Mouse (Mus musculus) kidney, embryonic 14.5 days (tissue): ENCODE results near the gene Rhoh. TPM values are rescaled to one million over a fixed set of nuclear protein-coding genes. Genes with fewer than 3 reads are reported as not detected.

ENCODE experiments used
- ATAC-seq: fragments of 200-750 bp; cut with Nextera tagmentation; 2 replicates; pipeline ENCODE4 v1.8.0; 2017; ENCODE audit warnings: moderate number of reproducible peaks, mild to moderate bottlenecking, moderate TSS enrichment, moderate library complexity; ENCODE audit not compliant: low FRiP score, low TSS enrichment
- H3K27ac ChIP-seq: fragments of 300-500 bp; sonication (generic); 2 replicates; pipeline ENCODE4 v1.5.1; 2014; ENCODE audit warnings: low read depth, mild to moderate bottlenecking, low read length, moderate library complexity, mixed read lengths
- H3K27me3 ChIP-seq: fragments of 300-500 bp; sonication (generic); 2 replicates; pipeline ENCODE4 v1.6.1; 2014; ENCODE audit warnings: mild to moderate bottlenecking, low read length; ENCODE audit not compliant: control insufficient read depth, insufficient read depth
- H3K36me3 ChIP-seq: fragments of 300-500 bp; sonication (generic); 2 replicates; pipeline ENCODE4 v1.6.1; 2014; ENCODE audit warnings: low read length, mixed read lengths; ENCODE audit not compliant: control insufficient read depth, insufficient read depth
- H3K4me1 ChIP-seq: fragments of 300-500 bp; sonication (generic); 2 replicates; pipeline ENCODE4 v1.6.1; 2014; ENCODE audit warnings: low read length, mixed read lengths; ENCODE audit not compliant: control insufficient read depth, insufficient read depth
- H3K4me2 ChIP-seq: fragments of 300-500 bp; sonication (generic); replicated peaks from 2 replicates; pipeline ENCODE4 v1.6.1; 2014; ENCODE audit warnings: low read depth, mild to moderate bottlenecking, low read length
- H3K4me3 ChIP-seq: fragments of 300-500 bp; sonication (generic); 2 replicates; pipeline ENCODE4 v1.5.1; 2014; ENCODE audit warnings: mild to moderate bottlenecking, low read length
- H3K9ac ChIP-seq: fragments of 300-500 bp; sonication (generic); 2 replicates; pipeline ENCODE4 v1.6.1; 2014; ENCODE audit warnings: low read depth, mild to moderate bottlenecking, low read length, moderate library complexity
- H3K9me3 ChIP-seq: fragments of 300-500 bp; sonication (generic); 2 replicates; pipeline ENCODE4 v1.6.1; 2016; ENCODE audit warnings: low read length; ENCODE audit not compliant: control insufficient read depth
- WGBS: fragments of 180-500 bp; shearing (Covaris S2); extraction: QIAGEN DNeasy Blood & Tissue Kit; methylation state at CpG from one replicate; pipeline ENCODE4 v1.1.7; 2014; 5-methylcytosine and 5-hydroxymethylcytosine counted together
- polyA plus RNA-seq: library from polyadenylated mRNA; unstranded; fragments of >200 nt; fragmentation: Nextera tagmentation; extraction: Ambion mirVana; gene quantifications from 2 replicates; pipeline ENCODE4 v1.2.1, GENCODE M21; 2014

Rhoh gene
- polyA plus RNA-seq, 1 experiment from 2014 or later: 0.57 TPM

GRCm38 (mm10) chr5:65908751-65909150 lies 47.7 kb downstream of the Rhoh start:
- 74% methylated on average over 2 of the region's 2 CpGs for WGBS
- Histone ChIP-seq H3K4me2 (no peak overlapping the region), H3K27me3 (no peaks in the 10 kb centered on the region), H3K4me3 (no peak overlapping the region), H3K9ac (no peak overlapping the region), H3K36me3 (no peaks in the 10 kb centered on the region), H3K9me3 (peaks cover 18% of the 10 kb centered on the region), H3K27ac (no peak overlapping the region), H3K4me1 (no peaks in the 10 kb centered on the region)
- no peak for ATAC-seq

GRCm38 (mm10) chr5:65909321-65909720 lies 48.3 kb downstream of the Rhoh start:
- WGBS: 87% methylated on average over 4 of the region's 4 CpGs
- no peak overlapping the region for H3K27ac ChIP-seq
- no peaks in the 10 kb centered on the region for H3K36me3 ChIP-seq
- no peaks in the 10 kb centered on the region for H3K27me3 ChIP-seq
- no peak overlapping the region for H3K4me3 ChIP-seq
- no peak for ATAC-seq
- H3K9me3 ChIP-seq: peaks cover 12% of the 10 kb centered on the region
- no peak overlapping the region for H3K4me2 ChIP-seq
- no peak overlapping the region for H3K9ac ChIP-seq
- H3K4me1 ChIP-seq: no peaks in the 10 kb centered on the region

GRCm38 (mm10) chr5:65910398-65910797 lies 49.4 kb downstream of the Rhoh start:
- H3K4me3 ChIP-seq: no peak overlapping the region
- no peak overlapping the region for H3K4me2 ChIP-seq
- no peaks in the 10 kb centered on the region for H3K27me3 ChIP-seq
- H3K36me3 ChIP-seq: no peaks in the 10 kb centered on the region
- no peak overlapping the region for H3K9ac ChIP-seq
- 75% methylated on average over 4 of the region's 4 CpGs for WGBS
- H3K9me3 ChIP-seq: peaks cover 4% of the 10 kb centered on the region; the same call in 1 of the 2 replicates
- no peak overlapping the region for H3K27ac ChIP-seq
- no peaks in the 10 kb centered on the region for H3K4me1 ChIP-seq
- no peak for ATAC-seq

GRCm38 (mm10) chr5:65911676-65912075 lies 50.7 kb downstream of the Rhoh start:
- H3K4me1 ChIP-seq: no peaks in the 10 kb centered on the region
- H3K36me3 ChIP-seq: no peaks in the 10 kb centered on the region
- ATAC-seq: no peak
- no peak overlapping the region for H3K4me3 ChIP-seq
- 76% methylated on average over 7 of the region's 7 CpGs for WGBS
- H3K27me3 ChIP-seq: no peaks in the 10 kb centered on the region
- no peak overlapping the region for H3K27ac ChIP-seq
- H3K9me3 ChIP-seq: peaks cover 1% of the 10 kb centered on the region; the same call in 1 of the 2 replicates
- H3K9ac ChIP-seq: no peak overlapping the region
- H3K4me2 ChIP-seq: no peak overlapping the region

- no peak overlapping the region for H3K4me2 ChIP-seq
These were observed 51.2 kb downstream of the Rhoh start for GRCm38 (mm10) chr5:65912201-65912600.

GRCm38 (mm10) chr5:65913126-65913525 lies 52.1 kb downstream of the Rhoh start:
- no peak overlapping the region for H3K4me2 ChIP-seq
- WGBS: 93% methylated on average over 9 of the region's 9 CpGs
- H3K4me1 ChIP-seq: no peaks in the 10 kb centered on the region
- H3K4me3 ChIP-seq: no peak overlapping the region
- H3K9me3 ChIP-seq: no peaks in the 10 kb centered on the region
- no peak for ATAC-seq
- no peaks in the 10 kb centered on the region for H3K36me3 ChIP-seq
- H3K27me3 ChIP-seq: no peaks in the 10 kb centered on the region
- no peak overlapping the region for H3K27ac ChIP-seq
- H3K9ac ChIP-seq: no peak overlapping the region

More at GRCm38 (mm10) chr5:65912201-65912600, 51.2 kb downstream of the Rhoh start:
- WGBS: 87% methylated on average over 5 of the region's 5 CpGs
- no peak for ATAC-seq
- H3K27me3 ChIP-seq: no peaks in the 10 kb centered on the region
- H3K27ac ChIP-seq: no peak overlapping the region
- H3K9ac ChIP-seq: no peak overlapping the region
- H3K4me1 ChIP-seq: no peaks in the 10 kb centered on the region
- H3K4me3 ChIP-seq: no peak overlapping the region
- H3K36me3 ChIP-seq: no peaks in the 10 kb centered on the region
- H3K9me3 ChIP-seq: no peaks in the 10 kb centered on the region

GRCm38 (mm10) chr5:65914342-65914741 lies 53.3 kb downstream of the Rhoh start:
- WGBS: 91% methylated on average over 7 of the region's 7 CpGs
- H3K4me2 ChIP-seq: no peak overlapping the region
- no peak overlapping the region for H3K9ac ChIP-seq
- no peaks in the 10 kb centered on the region for H3K36me3 ChIP-seq
- H3K27me3 ChIP-seq: no peaks in the 10 kb centered on the region
- H3K4me1 ChIP-seq: no peaks in the 10 kb centered on the region
- H3K9me3 ChIP-seq: no peaks in the 10 kb centered on the region
- no peak for ATAC-seq
- no peak overlapping the region for H3K4me3 ChIP-seq
- H3K27ac ChIP-seq: no peak overlapping the region

GRCm38 (mm10) chr5:65916930-65917329 lies 55.9 kb downstream of the Rhoh start:
- Histone ChIP-seq H3K4me2 (no peak overlapping the region), H3K9me3 (no peaks in the 10 kb centered on the region), H3K27me3 (no peaks in the 10 kb centered on the region), H3K9ac (no peak overlapping the region), H3K4me3 (no peak overlapping the region), H3K27ac (no peak overlapping the region), H3K4me1 (no peaks in the 10 kb centered on the region), H3K36me3 (no peaks in the 10 kb centered on the region)
- 82% methylated on average over 5 of the region's 5 CpGs for WGBS
- no peak for ATAC-seq

GRCm38 (mm10) chr5:65918601-65919000 lies 57.6 kb downstream of the Rhoh start:
- WGBS: 86% methylated on average over 3 of the region's 3 CpGs

More at GRCm38 (mm10) chr5:65918601-65919000, 57.6 kb downstream of the Rhoh start:
- no peak for ATAC-seq
- H3K4me1 ChIP-seq: no peaks in the 10 kb centered on the region
- H3K9me3 ChIP-seq: no peaks in the 10 kb centered on the region
- H3K27me3 ChIP-seq: no peaks in the 10 kb centered on the region
- H3K27ac ChIP-seq: no peak overlapping the region
- no peak overlapping the region for H3K4me2 ChIP-seq
- H3K4me3 ChIP-seq: no peak overlapping the region
- no peaks in the 10 kb centered on the region for H3K36me3 ChIP-seq
- H3K9ac ChIP-seq: no peak overlapping the region
